Mouse (Mus musculus) forebrain, embryonic 11.5 days (tissue): ENCODE measurements at regions not wholly inside any gene's neighbourhood (a gene's known extent, or its start where the extent isn't known, plus 50 kb on each side); places are given as distances from the start of the nearest gene placed in this dataset.

ENCODE experiments used
- ATAC-seq: fragments of 200-750 bp; cut with Nextera tagmentation; replicated peaks from 2 replicates; pipeline ENCODE4 v1.8.0; 2017; ENCODE audit warnings: moderate TSS enrichment; ENCODE audit not compliant: low FRiP score
- DNase-seq: peaks from one replicate; pipeline ENCODE4 v3.0.0-alpha.2; 2017; ENCODE audit warnings: low spot score
- H3K27ac ChIP-seq: fragments of 300-500 bp; sonication (generic); 2 replicates; pipeline ENCODE4 v1.5.1; 2014; ENCODE audit warnings: low read depth, low read length
- H3K27me3 ChIP-seq: fragments of 300-500 bp; sonication (generic); 2 replicates; pipeline ENCODE4 v1.6.1; 2014; ENCODE audit warnings: mild to moderate bottlenecking, low read length, mixed read lengths; ENCODE audit not compliant: control insufficient read depth, insufficient read depth
- H3K36me3 ChIP-seq: fragments of 300-500 bp; sonication (generic); 2 replicates; pipeline ENCODE4 v1.6.1; 2014; ENCODE audit warnings: mild to moderate bottlenecking, low read length, moderate library complexity, mixed read lengths; ENCODE audit not compliant: control insufficient read depth, insufficient read depth
- H3K4me1 ChIP-seq: fragments of 300-500 bp; sonication (generic); replicated peaks from 2 replicates; pipeline ENCODE4 v1.6.1; 2014; ENCODE audit warnings: low read length, mixed read lengths; ENCODE audit not compliant: control insufficient read depth, insufficient read depth
- H3K4me2 ChIP-seq: fragments of 300-500 bp; sonication (generic); 2 replicates; pipeline ENCODE4 v1.6.1; 2014; ENCODE audit warnings: low read depth, mild to moderate bottlenecking, low read length, moderate library complexity, mixed read lengths; ENCODE audit not compliant: severe bottlenecking
- H3K4me3 ChIP-seq: fragments of 300-500 bp; sonication (generic); 2 replicates; pipeline ENCODE4 v1.5.1; 2014; ENCODE audit warnings: low read depth, low read length
- H3K9ac ChIP-seq: fragments of 300-500 bp; sonication (generic); 2 replicates; pipeline ENCODE4 v1.6.1; 2014; ENCODE audit warnings: low read length
- H3K9me3 ChIP-seq: fragments of 300-500 bp; sonication (generic); 2 replicates; pipeline ENCODE4 v1.6.1; 2016; ENCODE audit warnings: low read length, mixed read lengths; ENCODE audit not compliant: control insufficient read depth
- WGBS: fragments of 180-500 bp; shearing (Covaris S2); extraction: QIAGEN DNeasy Blood & Tissue Kit; methylation state at CpG from one replicate; pipeline ENCODE4 v1.1.7; 2014; 5-methylcytosine and 5-hydroxymethylcytosine counted together

DNA sequence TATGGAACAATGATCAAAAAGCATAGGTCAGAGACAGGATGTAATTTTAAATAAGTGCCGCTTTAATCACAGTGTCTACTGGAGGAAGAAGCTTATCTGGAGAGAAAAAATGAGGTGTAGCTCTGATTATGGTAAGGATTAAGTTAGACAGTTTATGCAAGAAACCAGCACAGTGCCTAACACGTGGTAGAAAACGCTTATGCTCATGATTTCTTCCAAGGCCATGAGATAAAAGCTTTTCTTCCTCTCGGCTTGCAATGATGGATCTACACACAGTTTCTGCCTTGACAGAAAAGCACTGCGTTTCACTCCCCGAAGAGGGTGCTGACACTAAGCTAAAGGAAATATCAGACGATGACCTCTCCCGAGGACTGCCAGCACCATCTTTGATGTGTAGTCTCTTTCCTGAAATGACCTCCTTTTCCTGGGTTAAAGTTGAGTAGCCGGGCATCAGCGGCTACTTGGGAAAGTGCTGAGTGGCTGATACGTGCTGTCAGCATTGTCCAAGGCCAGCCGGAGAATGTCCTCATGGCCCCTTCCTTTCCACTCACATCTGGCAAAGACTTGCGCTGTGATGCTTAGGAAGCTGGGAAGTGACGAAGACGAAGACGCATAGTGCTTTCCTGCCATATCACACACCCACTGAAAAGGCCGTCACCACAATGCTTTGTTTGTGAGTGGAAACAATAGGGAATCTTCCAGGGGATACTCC lies 72.0 kb downstream of the Hoxa1 start:
- Histone ChIP-seq H3K27ac (no peak overlapping the region), H3K4me3 (no peak overlapping the region), H3K36me3 (no peaks in the 10 kb centered on the region), H3K9me3 (no peaks in the 10 kb centered on the region), H3K9ac (no peak overlapping the region), H3K27me3 (no peaks in the 10 kb centered on the region), H3K4me2 (no peak overlapping the region), H3K4me1 (no peaks in the 10 kb centered on the region)
- 90% methylated on average over 17 of the region's 17 CpGs for WGBS
- ATAC-seq (no peak), DNase-seq (no peak)

DNA sequence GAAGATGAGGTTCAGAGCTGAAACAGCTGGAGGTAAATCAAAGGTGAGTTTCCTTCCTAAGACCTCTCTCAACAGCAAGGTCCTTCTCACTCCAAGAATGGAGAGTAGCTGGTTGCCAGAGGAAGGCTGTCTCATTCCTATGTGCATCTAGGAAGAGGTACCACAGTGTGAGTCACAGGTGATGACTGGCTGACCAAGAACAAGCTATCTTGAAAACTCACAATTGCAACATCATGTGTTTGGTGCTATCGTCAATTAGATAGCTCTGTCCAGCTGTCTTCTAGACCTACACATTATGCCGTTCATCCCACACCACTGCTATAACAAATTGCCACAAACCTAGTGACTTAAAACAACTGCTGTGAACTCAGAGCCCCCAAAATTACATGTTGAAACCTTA lies 72.3 kb upstream of the Skap2 start:
- Histone ChIP-seq H3K4me1 (no peaks in the 10 kb centered on the region), H3K27me3 (no peaks in the 10 kb centered on the region), H3K36me3 (no peaks in the 10 kb centered on the region), H3K27ac (no peak overlapping the region), H3K9ac (no peak overlapping the region), H3K4me2 (no peak overlapping the region), H3K9me3 (no peaks in the 10 kb centered on the region), H3K4me3 (no peak overlapping the region)
- ATAC-seq (no peak), DNase-seq (no peak)
- WGBS = 95% methylated on average over 2 of the region's 2 CpGs

DNA sequence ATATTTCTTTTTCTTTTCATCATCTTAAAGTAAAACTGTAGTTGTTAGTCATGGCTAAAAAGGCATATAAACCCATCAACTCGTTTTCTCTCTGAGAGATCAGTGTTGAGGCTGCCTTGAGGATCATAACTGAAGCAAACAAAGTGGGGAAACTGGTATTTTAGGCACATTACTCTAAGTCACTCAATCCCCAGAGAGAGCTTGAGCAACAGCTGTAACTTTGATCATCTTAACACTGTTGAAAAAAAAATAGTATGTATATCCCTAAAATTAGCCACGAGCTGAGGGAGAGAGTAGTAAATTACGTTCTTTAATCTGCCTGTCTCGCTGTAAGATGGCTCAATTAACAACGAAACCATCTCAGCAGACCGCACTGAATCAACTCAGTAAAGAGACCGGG lies 67.2 kb upstream of the Skap2 start:
- H3K9me3 ChIP-seq = no peaks in the 10 kb centered on the region
- 44% methylated on average over 7 of the region's 7 CpGs for WGBS
- H3K27me3 ChIP-seq = no peaks in the 10 kb centered on the region
- no peak overlapping the region for H3K27ac ChIP-seq
- H3K36me3 ChIP-seq = no peaks in the 10 kb centered on the region
- no peak overlapping the region for H3K9ac ChIP-seq
- DNase-seq (no peak), ATAC-seq (no peak)
- 0 out of 2 replicates have a peak, but pooled peaks cover 2% of the 10 kb centered on the region for H3K4me1 ChIP-seq
- H3K4me2 ChIP-seq = no peak overlapping the region
- no peak overlapping the region for H3K4me3 ChIP-seq

DNA sequence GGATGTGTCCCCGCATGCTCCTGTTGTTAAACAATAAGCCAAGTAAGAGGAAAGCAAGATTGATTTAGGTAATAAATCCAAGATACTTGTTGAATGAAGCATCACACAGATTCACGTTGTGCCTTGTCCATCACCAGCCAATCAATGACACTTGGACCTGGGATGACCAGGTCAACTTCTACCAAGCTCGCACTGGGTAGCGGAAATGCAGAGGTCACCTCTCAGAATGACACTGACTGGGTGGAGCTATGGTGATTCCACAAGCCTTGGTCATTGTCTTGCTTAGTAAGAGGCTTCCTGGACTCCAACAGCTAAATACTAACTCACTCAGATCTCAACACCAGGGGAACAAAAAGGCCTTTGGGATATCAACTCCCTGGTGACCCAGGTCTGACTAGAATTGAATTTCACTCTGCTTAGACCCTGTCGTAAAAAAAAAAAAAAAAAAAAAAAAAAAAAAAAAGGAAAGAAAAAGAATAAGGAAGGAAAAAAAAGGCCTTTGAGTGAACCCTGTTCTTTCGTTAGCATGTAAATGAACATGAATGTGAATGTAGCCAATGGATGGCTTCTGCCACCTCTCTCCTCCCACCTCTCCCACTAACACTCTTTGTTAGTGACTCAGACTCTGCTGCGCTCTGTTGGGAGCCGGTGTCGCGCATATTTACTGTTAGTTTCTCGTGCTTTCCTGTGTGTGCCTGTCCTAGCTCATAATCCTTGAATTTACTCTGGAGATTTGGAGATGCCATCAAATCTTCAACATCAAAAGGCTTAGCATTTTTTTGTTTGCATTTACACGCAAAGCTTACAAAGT lies 66.4 kb upstream of the Skap2 start:
- Histone ChIP-seq H3K4me1 (0 out of 2 replicates have a peak, but pooled peaks cover 2% of the 10 kb centered on the region), H3K9me3 (no peaks in the 10 kb centered on the region), H3K27me3 (no peaks in the 10 kb centered on the region), H3K36me3 (no peaks in the 10 kb centered on the region), H3K27ac (no peak overlapping the region), H3K4me3 (no peak overlapping the region), H3K4me2 (peak overlapping the region; percentile 37; the same call in 1 of the 2 replicates), H3K9ac (no peak overlapping the region)
- WGBS = 20% methylated on average over 12 of the region's 12 CpGs
- ATAC-seq (no peak), DNase-seq (no peak)

- no peaks in the 10 kb centered on the region for H3K27me3 ChIP-seq
- H3K9me3 ChIP-seq = no peaks in the 10 kb centered on the region
- H3K4me1 ChIP-seq = 0 out of 2 replicates have a peak, but pooled peaks cover 2% of the 10 kb centered on the region
- DNase-seq (no peak), ATAC-seq (no peak)
- no peak overlapping the region for H3K4me2 ChIP-seq
- 75% methylated on average over 15 of the region's 15 CpGs for WGBS
- H3K36me3 ChIP-seq = no peaks in the 10 kb centered on the region
- H3K4me3 ChIP-seq = no peak overlapping the region
- H3K27ac ChIP-seq = no peak overlapping the region
- H3K9ac ChIP-seq = no peak overlapping the region
Observed at GRCm38 (mm10) chr6:52076179-52076932, 64.0 kb upstream of the Skap2 start.

DNA sequence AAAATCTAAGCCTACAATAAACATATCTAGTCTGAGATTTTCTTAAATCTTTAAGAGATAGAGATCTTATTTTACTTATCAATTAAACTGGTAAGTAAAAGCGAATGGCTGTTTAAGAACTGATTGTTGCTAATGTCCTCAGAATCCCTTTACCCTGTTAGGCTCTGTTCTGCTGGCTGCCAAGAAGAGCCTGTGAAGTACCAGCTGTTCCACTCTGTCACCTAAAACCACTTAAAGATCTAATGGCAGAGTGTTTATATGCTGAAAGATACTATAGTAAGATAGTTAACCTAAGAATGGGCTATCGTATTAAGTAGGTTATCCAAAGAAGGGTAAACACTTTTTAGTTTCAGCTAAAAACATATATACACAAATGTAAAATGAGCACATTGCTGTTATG lies 62.6 kb upstream of the Skap2 start:
- H3K27ac ChIP-seq = no peak overlapping the region
- DNase-seq (no peak), ATAC-seq (no peak)
- no peaks in the 10 kb centered on the region for H3K27me3 ChIP-seq
- H3K4me3 ChIP-seq = no peak overlapping the region
- 0 out of 2 replicates have a peak, but pooled peaks cover 2% of the 10 kb centered on the region for H3K4me1 ChIP-seq
- H3K9ac ChIP-seq = no peak overlapping the region
- 95% methylated on average over 2 of the region's 2 CpGs for WGBS
- no peak overlapping the region for H3K4me2 ChIP-seq
- H3K36me3 ChIP-seq = no peaks in the 10 kb centered on the region
- no peaks in the 10 kb centered on the region for H3K9me3 ChIP-seq

DNA sequence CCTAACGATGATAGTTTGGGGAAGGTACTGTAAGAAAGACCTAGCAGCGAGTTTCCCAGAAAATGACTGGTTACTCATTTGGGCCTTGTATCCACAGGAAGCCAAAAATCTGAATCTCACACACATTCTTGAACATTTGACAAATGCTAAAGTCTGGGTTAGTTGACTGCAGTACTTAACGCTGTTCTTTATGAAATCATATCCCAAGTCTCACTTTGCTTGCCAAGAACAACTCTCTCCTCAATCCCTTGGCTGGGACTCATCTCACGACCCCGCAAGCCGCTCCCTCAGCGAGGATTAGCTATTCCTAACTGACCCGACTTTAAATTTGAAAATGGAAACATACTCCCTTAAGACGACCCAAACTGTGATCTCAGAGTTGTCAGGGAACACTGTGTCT lies 54.8 kb upstream of the Skap2 start:
- Histone ChIP-seq H3K4me2 (no peak overlapping the region), H3K9me3 (no peaks in the 10 kb centered on the region), H3K27ac (no peak overlapping the region), H3K4me3 (no peak overlapping the region), H3K4me1 (no peaks in the 10 kb centered on the region), H3K36me3 (no peaks in the 10 kb centered on the region), H3K9ac (no peak overlapping the region), H3K27me3 (no peaks in the 10 kb centered on the region)
- 86% methylated on average over 9 of the region's 9 CpGs for WGBS
- ATAC-seq (no peak), DNase-seq (no peak)

- no peaks in the 10 kb centered on the region for H3K36me3 ChIP-seq
- no peaks in the 10 kb centered on the region for H3K9me3 ChIP-seq
- no peaks in the 10 kb centered on the region for H3K27me3 ChIP-seq
- no peak overlapping the region for H3K9ac ChIP-seq
- WGBS = 92% methylated on average over 10 of the region's 10 CpGs
- no peak overlapping the region for H3K4me2 ChIP-seq
- no peak overlapping the region for H3K27ac ChIP-seq
- no peaks in the 10 kb centered on the region for H3K4me1 ChIP-seq
- no peak overlapping the region for H3K4me3 ChIP-seq
- ATAC-seq (no peak), DNase-seq (no peak)
Observed at GRCm38 (mm10) chr6:52065652-52066051, 53.3 kb upstream of the Skap2 start.
